24 mouse cellular contexts compared by ENCODE assay signal in genomic region chr17:77885150-77885549, GRCm38 (mm10).
DNase-seq lines count a peak whose midpoint lies in the region; ATAC-seq lines count a peak whose summit lies in the region.
"Had no signal": no experiment of that assay in that cellular context is flagged by ENCODE, and none has a peak within 500 bp of the region (broad histone marks: within the 10 kb centered on the region; RNA-seq: fewer than 3 reads in every experiment).

No protein-coding gene starts in this region.

- no peaks in the 10 kb centered on the region for H3K36me3 ChIP-seq in forebrain, embryonic 14.5 days (ENCODE audit: control insufficient read depth, insufficient read depth, low read length)
- H3K36me3 ChIP-seq in forebrain, embryonic 10.5 days (replicated peaks): no peaks in the 10 kb centered on the region
- no peaks in the 10 kb centered on the region for H3K36me3 ChIP-seq in hindbrain, embryonic 13.5 days
- H3K36me3 ChIP-seq in hindbrain, embryonic 14.5 days (replicated peaks; ENCODE audit: control insufficient read depth, insufficient read depth): no peaks in the 10 kb centered on the region
- no peaks in the 10 kb centered on the region for H3K36me3 ChIP-seq in neural tube, embryonic 13.5 days
- no peaks in the 10 kb centered on the region for H3K36me3 ChIP-seq in neural tube, embryonic 14.5 days (ENCODE audit: control insufficient read depth, insufficient read depth, low read length)
- H3K36me3 ChIP-seq: embryonic facial prominence, embryonic 10.5 days; embryonic facial prominence, embryonic 13.5 days had no signal

- no peaks in the 10 kb centered on the region for H3K4me1 ChIP-seq in forebrain, embryonic 14.5 days (ENCODE audit: control insufficient read depth, insufficient read depth, low read length)
- no peaks in the 10 kb centered on the region for H3K4me1 ChIP-seq in forebrain, embryonic 10.5 days
- H3K4me1 ChIP-seq in hindbrain, embryonic 13.5 days (replicated peaks): no peaks in the 10 kb centered on the region; the same call in 1 of the 2 replicates
- no peaks in the 10 kb centered on the region for H3K4me1 ChIP-seq in hindbrain, embryonic 14.5 days (replicated peaks; ENCODE audit: control insufficient read depth, insufficient read depth, low read length)
- H3K4me1 ChIP-seq in neural tube, embryonic 13.5 days (replicated peaks): no peaks in the 10 kb centered on the region; the same call in 1 of the 2 replicates
- no peaks in the 10 kb centered on the region for H3K4me1 ChIP-seq in neural tube, embryonic 14.5 days (ENCODE audit: control insufficient read depth, insufficient read depth, low read length)
- H3K4me1 ChIP-seq: embryonic facial prominence, embryonic 10.5 days; embryonic facial prominence, embryonic 13.5 days; forebrain, embryonic 13.5 days had no signal

- 0 out of 2 replicates have a peak, but pooled peaks have one; percentile 37 for ATAC-seq in forebrain, embryonic 14.5 days
- ATAC-seq in hindbrain, embryonic 13.5 days (ENCODE audit: low FRiP score): peak; percentile 36; the same call in 1 of the 2 replicates
- no peak; the same call in 1 of the 2 replicates for ATAC-seq in hindbrain, embryonic 14.5 days (ENCODE audit: low FRiP score)
- peak; percentile 65 for ATAC-seq in neural tube, embryonic 13.5 days (ENCODE audit: low read depth)
- ATAC-seq in neural tube, embryonic 14.5 days (ENCODE audit: low read depth): peak; percentile 51; the same call in 1 of the 2 replicates
- ATAC-seq: forebrain, embryonic 13.5 days; forebrain, postnatal 0 days; Patski had no signal

- 83% methylated on average over 2 of the region's 2 CpGs for WGBS in forebrain, embryonic 14.5 days
- 94% methylated on average over 2 of the region's 2 CpGs for WGBS in forebrain, embryonic 10.5 days
- WGBS in hindbrain, embryonic 13.5 days: 45% methylated on average over 2 of the region's 2 CpGs
- 48% methylated on average over 2 of the region's 2 CpGs for WGBS in hindbrain, embryonic 14.5 days
- 43% methylated on average over 2 of the region's 2 CpGs for WGBS in neural tube, embryonic 13.5 days
- WGBS in neural tube, embryonic 14.5 days: 42% methylated on average over 2 of the region's 2 CpGs

- H3K9ac ChIP-seq in forebrain, embryonic 14.5 days (ENCODE audit: low read length): no peak overlapping the region
- no peak overlapping the region for H3K9ac ChIP-seq in hindbrain, embryonic 13.5 days
- H3K9ac ChIP-seq in hindbrain, embryonic 14.5 days: no peak overlapping the region
- H3K9ac ChIP-seq in neural tube, embryonic 13.5 days: no peak overlapping the region
- H3K9ac ChIP-seq in neural tube, embryonic 14.5 days (replicated peaks; ENCODE audit: low read depth, low read length): no peak overlapping the region
- H3K9ac ChIP-seq: embryonic facial prominence, embryonic 13.5 days; forebrain, embryonic 13.5 days; forebrain, postnatal 0 days had no signal

- H3K4me3 ChIP-seq in forebrain, embryonic 14.5 days (ENCODE audit: low read depth, low read length): no peak overlapping the region
- H3K4me3 ChIP-seq in forebrain, embryonic 10.5 days: no peak overlapping the region
- no peak overlapping the region for H3K4me3 ChIP-seq in hindbrain, embryonic 13.5 days
- H3K4me3 ChIP-seq in hindbrain, embryonic 14.5 days (replicated peaks; ENCODE audit: low read length): no peak overlapping the region
- H3K4me3 ChIP-seq in neural tube, embryonic 13.5 days: no peak overlapping the region
- H3K4me3 ChIP-seq in neural tube, embryonic 14.5 days (ENCODE audit: low read depth, low read length): no peak overlapping the region
- H3K4me3 ChIP-seq: embryonic facial prominence, embryonic 10.5 days; embryonic facial prominence, embryonic 13.5 days; erythroblast, embryonic 14.5 days; forebrain, embryonic 13.5 days; gastrocnemius, adult 2 months had no signal

- H3K9me3 ChIP-seq in forebrain, embryonic 14.5 days (replicated peaks; ENCODE audit: control insufficient read depth, low read length): no peaks in the 10 kb centered on the region
- H3K9me3 ChIP-seq in forebrain, embryonic 10.5 days: no peaks in the 10 kb centered on the region
- no peaks in the 10 kb centered on the region for H3K9me3 ChIP-seq in hindbrain, embryonic 13.5 days
- no peaks in the 10 kb centered on the region for H3K9me3 ChIP-seq in hindbrain, embryonic 14.5 days (ENCODE audit: control insufficient read depth, low read length)
- no peaks in the 10 kb centered on the region for H3K9me3 ChIP-seq in neural tube, embryonic 13.5 days
- no peaks in the 10 kb centered on the region for H3K9me3 ChIP-seq in neural tube, embryonic 14.5 days (ENCODE audit: control insufficient read depth, low read length)
- H3K9me3 ChIP-seq: embryonic facial prominence, embryonic 10.5 days; embryonic facial prominence, embryonic 13.5 days; forebrain, embryonic 13.5 days had no signal

- DNase-seq in forebrain, embryonic 14.5 days (ENCODE audit: low spot score): no peak
- DNase-seq in forebrain, embryonic 10.5 days (ENCODE audit: extremely low spot score, low spot score): no peak
- DNase-seq in hindbrain, embryonic 14.5 days (ENCODE audit: low spot score): no peak
- DNase-seq in neural tube, embryonic 10.5 days (ENCODE audit: extremely low spot score, low spot score): no peak
- no peak for DNase-seq in adrenal gland, postnatal 4 days (ENCODE audit: low spot score in 2 of 2)
- DNase-seq: adrenal gland, postnatal 10 days; adrenal gland, postnatal 36 days; cerebellum, adult 11-12 months; cerebellum, adult 8-10 months; cerebellum, postnatal 10 days; cerebellum, postnatal 36 days; forebrain, postnatal 0 days; gastrocnemius, adult 2 months; gastrocnemius, postnatal 14 days; heart, adult 11 months had no signal

- H3K27me3 ChIP-seq in forebrain, embryonic 14.5 days (replicated peaks; ENCODE audit: control insufficient read depth, insufficient read depth, low read length): no peaks in the 10 kb centered on the region
- no peaks in the 10 kb centered on the region for H3K27me3 ChIP-seq in forebrain, embryonic 10.5 days (ENCODE audit: poor library complexity, severe bottlenecking)
- H3K27me3 ChIP-seq in hindbrain, embryonic 13.5 days: no peaks in the 10 kb centered on the region
- H3K27me3 ChIP-seq in hindbrain, embryonic 14.5 days (ENCODE audit: control insufficient read depth, insufficient read depth, low read length): no peaks in the 10 kb centered on the region
- H3K27me3 ChIP-seq in neural tube, embryonic 13.5 days: no peaks in the 10 kb centered on the region
- no peaks in the 10 kb centered on the region for H3K27me3 ChIP-seq in neural tube, embryonic 14.5 days (ENCODE audit: control insufficient read depth, insufficient read depth, low read length)
- H3K27me3 ChIP-seq: embryonic facial prominence, embryonic 13.5 days; forebrain, embryonic 13.5 days had no signal

- no peak overlapping the region for H3K4me2 ChIP-seq in forebrain, embryonic 14.5 days (ENCODE audit: low read length)
- H3K4me2 ChIP-seq in hindbrain, embryonic 13.5 days: no peak overlapping the region
- H3K4me2 ChIP-seq in hindbrain, embryonic 14.5 days (replicated peaks): no peak overlapping the region
- no peak overlapping the region for H3K4me2 ChIP-seq in neural tube, embryonic 13.5 days
- H3K4me2 ChIP-seq in neural tube, embryonic 14.5 days (ENCODE audit: low read depth, low read length): no peak overlapping the region
- H3K4me2 ChIP-seq: embryonic facial prominence, embryonic 13.5 days; forebrain, embryonic 13.5 days; heart, embryonic 11.5 days had no signal

- H3K27ac ChIP-seq in forebrain, embryonic 14.5 days (ENCODE audit: low read depth, low read length): no peak overlapping the region
- no peak overlapping the region for H3K27ac ChIP-seq in forebrain, embryonic 10.5 days
- H3K27ac ChIP-seq in hindbrain, embryonic 13.5 days: no peak overlapping the region
- H3K27ac ChIP-seq in hindbrain, embryonic 14.5 days: no peak overlapping the region
- H3K27ac ChIP-seq in neural tube, embryonic 13.5 days (replicated peaks): no peak overlapping the region
- no peak overlapping the region for H3K27ac ChIP-seq in neural tube, embryonic 14.5 days (ENCODE audit: low read depth, low read length)
- H3K27ac ChIP-seq: embryonic facial prominence, embryonic 10.5 days; embryonic facial prominence, embryonic 13.5 days; forebrain, embryonic 13.5 days; gastrocnemius, adult 2 months had no signal
